Mouse (Mus musculus) kidney, postnatal 36 days (tissue): ENCODE data around the gene Elovl7.

Experiments
- DNase-seq, 2 experiments: peaks; one replicate each; pipeline ENCODE4 v3.0.0; 2021 to 2022; ENCODE audit warnings: mixed read lengths in 2 of 2

Gene Elovl7

DNA sequence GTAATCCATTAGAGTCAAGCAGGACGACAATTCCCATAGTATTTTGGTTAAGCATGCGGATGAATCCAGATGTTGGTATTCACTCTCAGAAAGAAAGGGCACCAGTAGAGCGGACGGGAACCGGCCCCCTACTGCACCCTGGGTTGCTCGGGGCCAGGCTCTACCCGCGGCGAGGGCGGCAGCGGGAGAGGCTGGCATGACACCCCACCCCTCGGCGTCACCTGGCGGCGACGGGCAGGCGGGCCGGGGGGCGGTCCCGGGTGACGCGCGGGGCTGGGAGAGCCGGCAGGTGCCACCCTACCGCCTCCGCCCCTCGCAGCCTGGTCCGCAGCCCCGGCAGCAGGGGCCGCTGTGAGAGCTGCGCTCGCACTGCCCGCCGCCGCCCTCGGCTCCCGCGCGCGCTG is at the start of gene Elovl7:
Gene Elovl7, plus strand, starts transcription at position 324 of the 404 bp plus-strand sequence.
- peak; percentile 92 to 96 for DNase-seq

DNA sequence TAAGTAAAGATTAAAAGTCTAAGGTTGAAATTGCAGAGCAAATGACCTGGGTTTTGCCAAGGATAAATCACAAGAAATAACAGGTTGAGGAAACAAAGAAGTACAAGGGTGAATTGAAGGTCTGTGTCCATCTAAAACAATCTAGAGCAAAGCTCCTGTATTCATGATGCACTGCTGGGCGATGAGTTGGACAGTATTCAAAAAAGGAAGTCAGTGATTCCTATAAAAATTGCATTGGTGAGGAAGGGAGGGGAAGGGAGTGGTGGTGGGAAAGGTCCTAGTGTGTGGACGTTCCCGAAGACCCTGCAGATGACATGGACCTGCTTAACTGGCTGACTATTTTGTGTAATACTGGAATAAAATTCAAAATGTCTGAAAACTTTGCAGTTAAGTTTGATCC is 49.6 kb upstream of the Elovl7 start:
- DNase-seq = no peak

DNA sequence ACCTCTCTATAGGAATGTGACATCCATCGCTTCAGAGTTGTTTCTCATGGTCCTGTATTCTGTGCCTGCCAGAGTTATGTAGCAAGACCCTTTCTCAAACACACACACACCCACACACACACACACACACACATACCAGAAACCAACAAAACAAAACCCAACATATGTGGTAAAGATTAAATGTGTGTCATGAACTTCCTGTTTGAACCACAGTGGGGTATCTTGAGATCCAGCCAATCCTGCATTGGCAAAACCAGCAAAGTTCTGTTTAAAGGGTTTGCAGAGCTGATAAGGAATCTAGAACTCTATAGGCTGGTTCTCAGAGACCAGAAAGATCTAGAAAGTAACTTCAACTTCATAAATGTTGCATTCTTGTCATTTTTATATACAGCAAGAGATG is 44.2 kb upstream of the Elovl7 start:
- DNase-seq = no peak

DNA sequence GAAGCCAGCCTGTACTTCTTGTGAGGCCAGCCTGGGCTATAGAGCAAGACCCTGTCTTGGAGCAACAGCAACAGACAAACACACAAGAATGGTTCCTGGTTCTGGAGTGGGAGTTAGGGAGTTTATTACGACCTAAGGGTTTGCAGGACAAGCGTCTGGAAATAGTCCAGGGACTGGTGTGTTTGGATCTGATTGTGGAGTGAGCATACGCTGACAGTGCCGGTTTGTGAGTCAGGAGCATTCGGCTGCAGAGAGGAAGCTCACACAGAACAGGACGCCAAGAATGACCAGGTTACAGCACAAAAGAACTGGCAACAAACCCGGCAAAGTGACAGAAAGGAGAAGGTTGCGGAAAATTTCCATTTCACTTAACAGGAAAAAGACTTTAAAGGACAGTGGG is 43.7 kb upstream of the Elovl7 start:
- DNase-seq = no peak

DNA sequence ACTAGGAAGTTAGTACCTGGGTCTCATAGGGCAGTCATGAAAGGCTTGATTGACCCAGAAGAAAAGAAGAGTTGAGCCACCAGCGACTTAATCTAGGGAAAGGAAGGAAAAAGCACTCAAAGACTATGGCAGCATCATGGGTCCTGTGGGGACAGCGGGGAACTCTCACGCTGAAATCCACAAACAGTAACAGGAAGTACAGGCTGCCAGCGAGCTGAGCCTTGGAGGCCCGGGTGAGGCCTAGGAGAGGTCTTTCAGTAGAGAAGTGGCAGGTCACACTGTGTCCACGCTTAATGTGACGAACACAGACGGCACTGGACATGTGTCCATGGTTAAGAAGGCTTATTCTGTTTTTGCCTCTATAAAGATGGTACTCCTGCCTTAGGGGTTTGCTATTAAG is 34.6 kb upstream of the Elovl7 start:
- no peak for DNase-seq

DNA sequence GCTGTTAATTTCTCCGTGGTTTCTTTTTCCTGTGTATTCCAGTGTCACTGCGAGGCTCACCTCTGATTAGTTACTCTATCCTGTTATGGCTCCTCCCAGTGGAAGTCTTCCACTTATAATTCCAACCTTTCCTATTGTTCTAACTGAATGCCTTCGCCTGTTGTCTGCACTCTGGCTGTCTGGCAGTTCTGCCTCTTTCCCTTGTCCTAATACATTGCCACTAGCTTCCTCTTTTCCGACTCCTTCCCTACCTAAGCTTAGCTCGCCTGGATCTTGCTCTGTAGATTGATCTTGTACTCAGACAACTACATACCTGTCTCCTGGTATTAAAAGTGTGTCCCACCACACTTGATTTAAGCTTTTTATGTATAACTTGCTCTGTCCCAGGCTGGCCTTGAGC is 33.4 kb upstream of the Elovl7 start:
- DNase-seq = no peak

DNA sequence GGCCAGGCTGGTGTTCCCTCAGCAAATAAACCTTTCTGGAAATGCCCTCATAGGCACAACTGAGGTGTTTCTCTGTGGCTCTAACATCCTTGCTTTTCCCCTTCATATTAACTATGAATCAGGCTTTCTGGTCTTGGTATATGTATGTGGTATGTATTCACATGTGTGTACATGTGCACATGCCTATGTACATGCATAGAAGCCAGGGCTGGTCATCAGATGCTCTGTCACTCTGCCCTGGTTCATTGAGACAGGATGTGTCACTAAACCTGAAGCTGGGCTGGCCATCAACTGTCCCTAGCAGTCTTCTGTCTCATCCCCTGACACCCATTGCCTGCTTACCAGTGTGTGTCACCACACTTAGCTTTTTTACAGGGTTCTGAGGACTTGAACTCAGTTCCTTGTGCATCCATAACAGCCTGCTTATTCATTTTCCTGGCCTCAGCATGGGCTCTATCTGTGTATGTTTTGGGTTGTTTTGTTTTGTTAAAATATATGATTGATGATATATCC is 29.4 kb upstream of the Elovl7 start:
- no peak for DNase-seq

DNA sequence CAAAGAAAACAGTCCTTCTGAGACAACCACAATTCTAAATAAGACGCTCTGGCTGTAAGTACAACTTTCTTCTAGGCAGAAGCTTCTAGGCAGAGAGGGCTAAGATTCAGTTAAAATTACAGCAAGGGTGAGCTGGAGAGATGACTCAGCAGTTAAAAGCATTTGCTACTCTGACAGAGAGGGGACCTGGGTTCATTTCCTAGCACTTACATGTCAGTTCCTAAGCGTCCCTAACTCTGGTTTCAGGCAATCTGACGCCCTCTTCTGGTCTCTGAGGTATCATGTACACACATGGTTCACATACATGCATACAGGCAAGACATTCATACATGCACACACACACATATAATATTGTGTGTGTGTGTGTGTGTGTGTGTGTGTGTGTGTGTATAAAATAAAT is 28.7 kb upstream of the Elovl7 start:
- no peak for DNase-seq

DNA sequence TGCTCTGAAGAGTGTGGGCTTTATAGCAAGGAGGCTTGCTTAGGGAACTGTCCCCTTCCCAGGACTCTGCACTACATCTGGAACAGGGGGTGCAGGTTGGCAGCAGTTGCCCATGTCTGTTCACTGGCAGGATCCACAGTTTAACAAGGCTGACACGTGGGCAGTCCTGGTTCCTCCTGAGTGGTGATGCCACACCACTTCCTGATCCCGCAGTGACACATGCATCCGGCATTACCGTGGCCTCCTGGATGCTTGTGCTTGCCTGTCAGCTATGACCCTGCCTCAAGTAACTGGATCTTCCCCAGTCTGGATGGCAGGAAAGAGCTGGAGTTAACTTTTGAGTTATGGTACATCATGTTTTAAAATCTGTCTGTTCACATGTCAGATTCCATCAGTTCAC is 26.2 kb upstream of the Elovl7 start:
- peak in 1 of 2 experiments; percentile 8 for DNase-seq

DNA sequence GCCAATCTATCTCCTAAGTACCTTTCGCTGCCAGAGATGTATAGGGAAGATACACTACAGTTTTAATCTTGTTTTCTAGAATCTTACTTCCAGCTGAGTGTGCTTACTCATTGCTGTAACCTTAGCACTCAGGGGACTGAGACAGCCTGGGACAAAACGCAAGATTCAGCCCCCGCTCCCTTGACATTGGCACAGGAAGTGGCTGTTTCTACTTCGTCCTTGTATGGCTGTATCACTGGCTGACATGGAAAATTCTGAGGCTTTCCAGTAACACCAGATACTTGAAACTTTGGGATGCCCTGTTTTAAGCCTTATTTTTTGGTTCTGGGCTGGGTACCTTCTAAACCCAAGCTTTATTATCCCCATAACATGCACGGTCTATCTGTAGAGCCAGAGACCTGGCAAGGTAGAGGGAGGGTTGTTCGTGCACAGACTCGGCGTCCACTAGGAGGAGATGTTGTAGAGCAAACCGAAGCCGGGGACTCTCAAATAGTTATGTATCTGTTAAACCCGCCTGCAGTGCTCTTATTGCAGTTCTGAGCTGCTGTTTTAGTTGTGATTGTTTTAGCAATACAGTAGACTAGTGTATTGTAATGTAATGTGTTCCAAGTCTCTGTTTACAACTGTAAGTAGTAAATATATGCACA is 23.0 kb upstream of the Elovl7 start:
- peak; percentile 70 to 80 for DNase-seq

DNA sequence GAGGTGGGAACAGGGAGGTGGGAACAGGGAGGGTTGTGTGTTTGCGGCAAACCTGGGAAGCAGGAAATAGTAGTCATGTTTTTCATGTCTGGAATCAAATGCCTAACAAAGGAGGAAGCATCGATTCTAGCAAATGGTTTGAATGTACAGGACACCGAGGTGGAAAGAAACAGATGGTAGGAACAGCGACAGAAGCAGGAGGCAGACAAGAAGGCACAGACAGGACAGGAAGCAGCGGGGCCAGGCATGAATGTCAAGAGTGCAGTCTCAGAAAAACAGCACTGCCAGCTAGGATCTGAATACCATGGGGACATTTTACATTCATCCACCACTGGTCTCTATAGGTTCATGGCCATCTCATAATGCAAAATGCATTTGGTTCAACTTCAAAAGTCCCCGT is 18.7 kb upstream of the Elovl7 start:
- no peak for DNase-seq

DNA sequence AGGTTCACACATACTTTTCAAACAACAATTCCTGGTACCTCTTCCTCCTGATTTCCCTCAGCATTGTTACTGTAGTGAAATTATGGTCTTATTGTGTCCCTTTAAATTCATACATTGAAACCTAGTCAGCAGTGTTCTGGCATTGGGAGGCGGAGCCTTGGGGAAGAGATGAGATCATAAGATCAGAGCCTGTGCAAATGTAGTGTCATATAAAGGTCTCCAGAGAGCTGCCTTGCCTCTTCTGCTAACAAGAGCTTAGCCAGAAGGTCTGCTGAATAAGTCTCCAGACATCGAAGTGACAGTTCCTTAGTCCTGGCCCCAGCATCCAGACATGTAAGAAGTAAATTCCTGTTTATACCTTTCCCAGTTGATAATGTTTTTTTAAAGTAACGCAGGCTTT is 9.3 kb upstream of the Elovl7 start:
- no peak for DNase-seq

DNA sequence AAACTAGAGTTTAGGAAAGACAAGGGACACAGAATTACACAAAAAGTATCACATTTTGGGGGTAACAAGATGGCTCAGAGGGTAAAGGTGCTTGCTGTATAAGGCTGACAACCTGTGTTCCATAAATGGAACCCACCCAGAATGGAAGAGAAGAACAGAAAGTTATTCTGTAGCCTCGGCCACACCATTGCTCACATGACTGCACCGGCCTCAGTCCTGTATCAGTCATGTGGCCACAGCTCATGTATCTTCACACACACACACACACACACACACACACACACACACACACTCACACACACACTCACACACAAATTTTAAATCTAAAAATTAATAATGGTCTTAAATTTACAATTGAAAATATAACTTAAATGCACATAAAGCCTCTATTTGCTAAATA is 6.8 kb upstream of the Elovl7 start:
- no peak for DNase-seq

DNA sequence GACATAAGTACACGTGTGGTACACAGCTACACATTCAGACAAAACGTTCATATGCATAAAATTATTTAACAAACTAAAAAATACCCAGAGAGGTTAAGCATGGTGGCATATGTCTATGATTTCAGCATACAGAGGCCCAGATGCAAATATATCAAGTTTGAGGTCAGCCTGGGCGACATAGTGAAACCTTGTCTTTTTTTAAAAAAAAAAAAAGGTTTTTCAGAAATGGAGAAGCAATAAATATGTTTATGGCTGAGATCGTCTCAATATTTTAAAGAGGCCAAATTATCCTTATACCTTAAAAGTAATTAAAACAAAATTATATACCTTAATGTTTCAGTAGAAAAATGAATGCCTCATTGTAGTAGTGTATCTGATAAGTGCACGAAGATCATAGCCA is 6.1 kb upstream of the Elovl7 start:
- DNase-seq = no peak

DNA sequence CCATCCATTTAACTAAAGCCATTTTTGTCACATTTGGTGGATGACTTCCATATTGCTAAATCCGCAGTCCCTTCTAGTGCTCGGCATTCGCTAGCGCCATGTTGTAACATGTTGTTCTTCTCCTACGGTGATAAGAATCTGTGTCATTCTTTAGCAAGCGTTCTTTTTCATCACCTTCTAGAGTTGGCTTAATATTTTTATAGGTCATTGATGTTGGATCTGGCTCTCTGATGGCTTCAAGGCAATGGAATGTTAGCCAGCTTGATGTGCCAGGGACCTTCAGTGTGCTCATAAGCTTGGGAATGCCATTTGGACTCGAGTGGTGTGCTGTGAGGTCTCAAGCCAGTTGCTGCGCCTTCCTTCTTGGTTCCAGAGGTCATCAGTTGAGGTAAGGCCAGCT is 3.2 kb upstream of the Elovl7 start:
- no peak for DNase-seq

DNA sequence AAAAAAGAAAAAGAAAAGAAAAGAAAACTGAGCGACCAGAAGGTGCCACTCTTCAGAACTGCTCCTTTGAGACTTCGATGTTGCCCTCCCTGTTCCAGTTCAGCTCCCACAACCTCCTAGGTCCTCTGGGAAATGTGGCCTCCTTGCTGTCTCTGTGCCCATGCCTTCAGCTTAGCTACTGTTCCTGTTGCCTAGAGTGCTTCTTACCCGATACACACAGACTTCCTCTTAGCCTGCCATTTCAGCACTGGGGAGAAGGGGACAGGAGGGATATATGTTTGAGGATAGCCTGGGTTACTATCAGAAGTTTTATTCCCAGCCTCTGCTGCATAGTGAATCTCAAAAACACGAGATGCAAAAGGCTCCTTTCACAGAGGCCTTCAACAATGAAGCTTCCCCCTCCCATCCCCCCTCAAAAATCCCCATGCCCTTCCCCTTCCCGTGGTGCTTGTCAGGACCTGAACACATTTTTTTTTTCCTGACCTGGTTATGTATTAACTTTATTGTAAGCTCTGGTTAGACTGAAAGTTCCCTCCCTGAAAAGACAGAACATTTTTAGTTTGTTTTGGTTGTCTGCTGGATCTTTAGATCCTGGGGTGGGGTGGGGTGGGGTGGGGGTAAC is 1.7 kb upstream of the Elovl7 start:
- peak; percentile 41 to 60 for DNase-seq

DNA sequence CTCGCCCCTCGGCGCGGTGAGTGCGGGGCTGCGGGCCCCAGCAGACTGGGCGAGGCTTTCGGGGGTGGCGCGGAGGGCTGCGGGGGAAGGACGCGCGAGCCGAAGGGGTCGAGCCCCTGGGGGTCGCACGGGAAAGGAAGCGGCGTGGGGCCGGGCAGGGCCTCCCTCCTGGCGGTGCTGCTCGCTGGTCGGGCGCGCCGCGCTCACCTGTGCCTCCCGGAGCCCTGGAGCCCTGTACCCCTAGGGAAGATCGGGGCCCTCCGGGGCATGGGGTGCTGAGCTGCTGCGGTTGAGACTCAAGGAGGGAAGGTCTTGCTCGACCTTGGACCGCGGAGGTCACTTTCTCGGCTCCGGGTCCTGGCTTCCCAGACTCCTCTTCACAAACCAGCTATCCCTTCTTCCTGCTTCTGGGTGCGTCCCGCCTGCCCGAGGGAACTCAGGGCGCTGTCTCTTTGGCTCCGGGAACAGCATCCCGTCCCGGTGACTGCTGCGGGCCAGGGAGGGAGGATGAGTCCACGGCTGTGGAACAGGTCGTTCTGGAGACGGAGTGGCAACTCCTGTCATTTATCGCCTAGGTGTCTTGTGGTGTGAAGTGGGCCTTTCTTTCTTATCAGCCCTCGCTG is 392 bp downstream of the Elovl7 start:
- DNase-seq = peak; percentile 31 to 58

DNA sequence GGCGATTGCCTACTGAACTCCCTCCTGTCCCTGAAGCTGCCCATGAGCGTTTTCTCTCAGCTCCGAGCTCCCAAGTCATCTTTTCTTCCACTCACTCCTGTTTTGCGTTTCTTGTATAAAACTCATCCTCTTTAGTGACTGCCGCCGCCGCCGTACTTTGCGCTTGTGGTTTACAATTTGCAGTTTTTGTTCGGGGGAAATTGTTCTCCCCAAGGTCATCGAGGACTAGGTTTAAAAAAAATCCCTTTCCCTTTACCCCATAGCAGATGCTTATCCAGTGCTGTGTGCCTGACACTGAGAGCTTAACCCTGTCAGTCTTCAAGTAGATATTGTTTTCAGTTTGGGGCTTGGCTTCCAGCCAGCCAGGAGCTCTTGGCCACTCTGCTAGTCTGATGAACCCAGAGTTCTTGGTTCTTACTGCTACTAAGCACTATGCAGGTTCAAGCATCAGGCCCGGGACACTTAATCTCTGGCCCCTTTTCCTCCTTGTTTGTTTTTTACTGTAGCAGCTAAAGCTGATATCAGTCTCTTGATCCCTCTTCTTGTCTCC is 1.1 kb downstream of the Elovl7 start:
- DNase-seq = peak; percentile 30 to 59

DNA sequence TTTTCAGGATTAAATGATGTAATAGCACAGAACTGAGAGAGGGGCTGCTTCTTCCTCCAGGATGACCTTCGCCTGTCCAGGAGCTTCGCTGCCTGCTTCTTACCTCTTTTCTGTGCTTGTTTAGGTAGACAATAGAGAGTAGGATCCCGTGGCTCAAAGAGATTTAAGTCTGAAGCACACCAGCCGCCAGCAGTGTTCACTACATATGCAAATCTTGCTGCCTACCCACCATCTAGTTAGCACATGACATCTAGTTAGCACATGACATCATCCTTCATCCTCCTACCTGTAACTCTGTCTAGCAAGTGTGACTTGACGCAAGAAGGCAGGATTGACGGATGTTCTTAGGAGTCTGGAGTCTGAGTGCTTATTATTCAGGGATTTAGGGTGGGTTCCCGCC is 5.6 kb downstream of the Elovl7 start:
- no peak for DNase-seq

DNA sequence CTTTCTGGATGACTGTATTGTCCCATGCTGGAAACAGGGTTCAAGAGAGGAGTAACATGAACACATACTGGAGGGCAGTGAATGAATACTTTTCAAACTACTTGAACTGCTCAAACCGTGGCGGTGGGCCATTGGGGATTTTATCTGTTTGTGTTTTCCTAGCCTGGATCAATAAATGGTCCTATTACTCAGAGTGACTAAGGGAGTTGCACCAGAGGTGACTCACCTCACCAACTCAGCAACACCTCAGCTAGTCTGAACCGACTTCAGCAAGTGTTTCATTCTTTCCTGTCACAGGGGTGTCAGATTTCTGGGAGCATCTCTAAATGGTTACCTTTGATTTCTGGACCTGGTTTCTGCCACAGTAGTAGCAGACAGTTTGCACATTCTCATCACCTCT is 15.0 kb downstream of the Elovl7 start:
- no peak for DNase-seq

DNA sequence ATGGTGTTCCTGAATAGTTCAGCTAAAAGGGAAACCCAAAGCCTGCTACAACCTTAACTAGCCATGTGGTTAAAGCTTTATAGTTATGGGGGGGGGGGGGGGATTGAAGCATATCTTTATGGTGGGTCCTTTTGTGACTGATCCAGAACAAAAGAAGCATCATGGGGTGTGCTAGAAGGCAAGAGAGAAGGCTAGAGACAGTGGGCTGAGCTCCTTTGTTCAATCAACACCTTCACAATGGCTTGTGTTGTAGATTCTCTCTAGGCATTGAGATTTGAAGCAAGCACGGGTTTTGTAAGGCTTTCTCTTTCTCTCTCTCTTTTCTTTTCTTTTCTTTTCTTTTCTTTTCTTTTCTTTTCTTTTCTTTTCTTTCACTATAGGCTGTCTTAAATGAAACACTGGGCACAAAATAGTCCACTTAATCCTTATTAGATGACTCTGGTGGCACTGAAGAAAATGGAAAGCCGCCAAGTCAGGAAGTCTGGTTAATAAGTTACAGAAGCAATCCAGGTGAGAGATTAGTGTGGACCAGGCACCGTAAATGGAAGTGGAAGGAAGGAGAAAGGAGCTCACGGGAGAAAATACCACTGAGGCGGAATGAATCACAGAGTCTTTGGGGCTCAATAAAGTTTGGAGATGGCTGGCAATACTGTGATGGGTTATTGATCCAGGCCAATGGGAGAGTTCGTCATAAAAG is 15.6 kb downstream of the Elovl7 start:
- peak; percentile 76 to 86 for DNase-seq

DNA sequence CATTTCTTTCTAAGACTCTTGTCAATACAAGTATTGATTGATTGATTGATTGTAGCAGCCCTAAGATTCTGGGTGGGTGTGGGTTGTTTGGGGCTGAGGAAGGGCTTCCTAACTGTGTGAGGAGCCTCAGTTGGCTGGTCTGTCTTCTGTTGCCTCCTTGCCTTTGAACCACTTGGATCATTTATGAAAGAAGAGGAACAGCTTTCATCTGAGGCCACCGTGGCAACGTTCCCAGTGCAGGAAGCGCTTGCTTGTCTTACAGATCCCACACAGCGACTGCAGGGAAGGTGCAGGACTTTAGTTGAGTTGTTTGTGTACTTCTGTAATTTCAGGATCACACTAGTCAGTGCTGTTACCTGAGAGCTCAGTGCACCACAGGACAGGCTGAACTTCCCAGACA is 25.8 kb downstream of the Elovl7 start:
- DNase-seq = peak in 1 of 2 experiments; percentile 48

DNA sequence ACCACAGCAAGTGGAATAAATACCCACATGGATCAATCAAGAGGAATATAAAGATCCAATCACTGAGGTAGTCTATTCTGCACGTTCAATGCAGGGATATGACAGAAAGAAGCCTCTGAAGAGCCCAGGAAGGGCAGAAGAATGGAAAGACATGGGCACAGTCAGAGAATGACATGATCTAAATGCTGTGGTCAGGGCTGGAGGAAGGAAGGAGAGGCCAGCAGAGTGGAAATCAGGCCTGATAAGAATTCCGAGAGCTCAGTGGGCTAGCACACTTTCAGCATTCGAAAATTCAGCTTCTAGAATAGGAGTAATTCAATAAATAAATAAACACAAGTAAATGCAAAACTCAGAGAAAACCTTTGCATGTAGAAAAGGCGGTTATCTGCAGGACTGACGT is 27.5 kb downstream of the Elovl7 start:
- DNase-seq = no peak
